Comparison of ENCODE assay signal across 21 mouse cellular contexts in genomic region chr10:38969975-38970374, GRCm38 (mm10). TPM values are rescaled to one million over a fixed set of nuclear protein-coding genes. Genes with fewer than 3 reads are reported as not detected.
DNase-seq lines count a peak whose midpoint lies in the region; ATAC-seq lines count a peak whose summit lies in the region.
"Had no signal": no experiment of that assay in that cellular context is flagged by ENCODE, and none has a peak within 500 bp of the region (broad histone marks: within the 10 kb centered on the region; RNA-seq: fewer than 3 reads in every experiment).

No protein-coding gene starts in this region.

- H3K4me3 ChIP-seq in hindbrain, embryonic 16.5 days (ENCODE audit: low read length), result no peak overlapping the region
- no peak overlapping the region for H3K4me3 ChIP-seq in hindbrain, embryonic 10.5 days
- H3K4me3 ChIP-seq in limb, embryonic 13.5 days, result no peak overlapping the region
- H3K4me3 ChIP-seq: erythroblast, embryonic 14.5 days; forebrain, embryonic 15.5 days; midbrain, embryonic 10.5 days; neural tube, embryonic 12.5 days had no signal

- 82% methylated on average over 6 of the region's 6 CpGs for WGBS in hindbrain, embryonic 16.5 days
- 87% methylated on average over 6 of the region's 6 CpGs for WGBS in hindbrain, embryonic 10.5 days
- 86% methylated on average over 6 of the region's 6 CpGs for WGBS in limb, embryonic 13.5 days

- intact Hi-C loops in heart, postnatal 25 days (cut with DNase I), result loop anchor here (5.0 kb wide), 3 partner anchors 32 to 88 kb away; no protein-coding TSS in a partner anchor

- no peak for ATAC-seq in hindbrain, embryonic 16.5 days
- no peak for ATAC-seq in limb, embryonic 13.5 days (ENCODE audit: low FRiP score, low read depth)
- no peak for ATAC-seq in megakaryocyte, adult 5-6 weeks (ENCODE audit: poor library complexity, severe bottlenecking)
- ATAC-seq: forebrain, embryonic 15.5 days; hindbrain, postnatal 0 days had no signal

- H3K27ac ChIP-seq in hindbrain, embryonic 16.5 days (ENCODE audit: low read depth, low read length), result no peak overlapping the region
- no peak overlapping the region for H3K27ac ChIP-seq in hindbrain, embryonic 10.5 days
- H3K27ac ChIP-seq in limb, embryonic 13.5 days, result no peak overlapping the region
- H3K27ac ChIP-seq: forebrain, embryonic 15.5 days; hindbrain, postnatal 0 days; midbrain, embryonic 10.5 days; neural tube, embryonic 12.5 days had no signal

- H3K4me2 ChIP-seq in hindbrain, embryonic 16.5 days (ENCODE audit: low read length), result peak overlapping the region; percentile 2; the same call in 1 of the 2 replicates
- H3K4me2 ChIP-seq in limb, embryonic 13.5 days (replicated peaks), result peak overlapping the region; percentile 80
- H3K4me2 ChIP-seq: forebrain, embryonic 15.5 days had no signal

- H3K27me3 ChIP-seq in hindbrain, embryonic 16.5 days (replicated peaks; ENCODE audit: control insufficient read depth, insufficient read depth, low read length), result no peaks in the 10 kb centered on the region
- no peaks in the 10 kb centered on the region for H3K27me3 ChIP-seq in hindbrain, embryonic 10.5 days (ENCODE audit: insufficient read depth, poor library complexity, severe bottlenecking)
- H3K27me3 ChIP-seq in limb, embryonic 13.5 days, result no peaks in the 10 kb centered on the region
- H3K27me3 ChIP-seq: CH12.LX; forebrain, embryonic 15.5 days; neural tube, embryonic 12.5 days had no signal

- no peaks in the 10 kb centered on the region for H3K36me3 ChIP-seq in hindbrain, embryonic 16.5 days (ENCODE audit: control insufficient read depth, insufficient read depth, low read length)
- no peaks in the 10 kb centered on the region for H3K36me3 ChIP-seq in hindbrain, embryonic 10.5 days
- H3K36me3 ChIP-seq in limb, embryonic 13.5 days, result peaks cover 9% of the 10 kb centered on the region
- H3K36me3 ChIP-seq: forebrain, embryonic 15.5 days; midbrain, embryonic 10.5 days; neural tube, embryonic 12.5 days had no signal

- 0 out of 2 replicates have a peak, but pooled peaks cover 3% of the 10 kb centered on the region for H3K4me1 ChIP-seq in hindbrain, embryonic 16.5 days (ENCODE audit: control insufficient read depth, insufficient read depth, low read depth, low read length)
- peaks cover 14% of the 10 kb centered on the region for H3K4me1 ChIP-seq in hindbrain, embryonic 10.5 days (replicated peaks)
- peaks cover 50% of the 10 kb centered on the region for H3K4me1 ChIP-seq in limb, embryonic 13.5 days

- no peak overlapping the region for H3K9ac ChIP-seq in hindbrain, embryonic 16.5 days (ENCODE audit: low read depth, low read length)
- no peak overlapping the region for H3K9ac ChIP-seq in limb, embryonic 13.5 days
- H3K9ac ChIP-seq: forebrain, embryonic 15.5 days; neural tube, embryonic 12.5 days had no signal

- H3K9me3 ChIP-seq in hindbrain, embryonic 16.5 days (ENCODE audit: control insufficient read depth, low read length), result no peaks in the 10 kb centered on the region
- H3K9me3 ChIP-seq in hindbrain, embryonic 10.5 days, result no peaks in the 10 kb centered on the region
- no peaks in the 10 kb centered on the region for H3K9me3 ChIP-seq in limb, embryonic 13.5 days
- H3K9me3 ChIP-seq: forebrain, embryonic 15.5 days; midbrain, embryonic 10.5 days; neural tube, embryonic 12.5 days had no signal

- peak; percentile 84 for DNase-seq in heart, adult 11 months
- no peak for DNase-seq in heart, postnatal 25 days (ENCODE audit: low spot score)
- no peak for DNase-seq in hindbrain, embryonic 10.5 days (ENCODE audit: low spot score)
- DNase-seq in lung, postnatal 14 days, result peak; percentile 16
- no peak for DNase-seq in lung, postnatal 10 days
- DNase-seq: cerebellum, postnatal 10 days; kidney, adult 2 months; kidney, postnatal 14 days; left cerebral cortex, postnatal 4 days; right cerebral cortex, postnatal 4 days; thymus, adult 2 months had no signal

RNA-seq across cellular contexts. Expression of gene Lama4, which starts 4.7 kb away (rescaled TPM):
- 10 to 100 TPM; 72.6 to 81.7 TPM for total RNA-seq in heart, postnatal 25 days (2021)
- polyA plus RNA-seq in hindbrain, embryonic 16.5 days (2015; fragmentation: Nextera tagmentation; extraction: Ambion mirVana), result 18.7 and 26.7 TPM in 2 replicates
- polyA plus RNA-seq in hindbrain, embryonic 10.5 days (2016; fragmentation: Nextera tagmentation; extraction: Ambion mirVana), result 15.0 and 17.5 TPM in 2 replicates
- polyA plus RNA-seq in limb, embryonic 13.5 days (2015; fragmentation: Nextera tagmentation; extraction: Ambion mirVana), result 55.3 and 62.0 TPM in 2 replicates
- 0.09 TPM in 1 of 2 replicates, not detected in the other for total RNA-seq in megakaryocyte, adult 5-6 weeks (2015)
- 0.04 TPM in 2 replicates for total RNA-seq in megakaryocyte, adult 5-6 weeks (2017)
- total RNA-seq: monocyte, adult 5-6 weeks had no signal
- polyA plus RNA-seq: erythroblast, embryonic 14.5 days had no signal

Comparison
In these comparisons a context has a peak if more than half of its experiments do, and no peak if none do; other contexts are left out.
1. DNase-seq: peak in heart, adult 11 months (single experiment) and lung, postnatal 14 days (single experiment); none in heart, postnatal 25 days (single experiment), hindbrain, embryonic 10.5 days (single experiment) and lung, postnatal 10 days (single experiment).